8 mouse cellular contexts compared by ENCODE assay signal in the genomic region with DNA sequence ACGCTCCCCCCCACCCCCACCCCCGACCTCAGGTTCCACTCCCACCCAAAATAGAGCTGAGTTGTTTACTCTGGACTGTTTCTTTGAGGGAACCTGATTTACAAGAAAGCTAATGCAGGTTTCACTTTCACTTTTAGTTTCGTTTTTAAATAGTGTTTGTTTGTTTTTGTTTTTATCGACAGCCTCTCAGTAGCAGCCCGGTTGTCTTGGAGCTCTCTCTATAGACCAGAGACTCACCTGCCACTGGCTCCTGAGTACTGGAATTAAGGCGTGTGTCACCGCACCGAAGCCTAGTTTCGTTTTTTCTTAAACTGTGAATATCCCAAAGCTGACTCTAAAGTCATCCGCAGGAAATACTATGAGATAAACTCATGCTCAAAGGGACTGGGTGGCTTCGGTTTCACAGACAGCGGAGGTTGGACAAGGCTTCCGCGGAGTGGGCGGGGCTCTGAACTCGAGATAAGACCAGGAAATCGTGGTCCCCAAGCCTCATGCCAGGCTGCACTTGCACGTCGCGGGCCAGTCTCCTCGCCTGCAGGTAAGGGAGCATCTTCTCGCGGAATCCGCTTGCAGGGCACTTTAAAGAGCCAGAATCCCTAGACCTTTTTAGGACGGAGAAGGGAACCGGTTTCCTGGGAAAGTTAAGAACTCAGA. TPM values are rescaled to one million over a fixed set of nuclear protein-coding genes. Genes with fewer than 3 reads are reported as not detected.
A peak's percentile ranks its signal among the peaks of the same experiment; 100 is the strongest.
DNase-seq lines count a peak whose midpoint lies in the region; ATAC-seq and TF ChIP-seq lines count a peak whose summit lies in the region.

Gene Plgrkt (minus strand): TSS at position 422 of the 654 bp plus-strand sequence.
Gene Cd274 (plus strand): TSS at position 487 of the 654 bp plus-strand sequence.

- DNase-seq in CD4-positive, CD25-positive, alpha-beta regulatory T cell, adult 2 months (ENCODE audit: low read depth, low spot score), result peak; percentile 96
- peak; percentile 89 for DNase-seq in kidney, postnatal 0 days (ENCODE audit: low spot score)
- peak; percentile 74 for DNase-seq in lung, adult 2 months
- DNase-seq in testis, postnatal 10 days (ENCODE audit: low spot score), result peak; percentile 80

- peak within 1 kb of the TSS; percentile 75 for H3K4me3 ChIP-seq in bone marrow macrophage, adult 2 months (ENCODE audit: insufficient read depth, low read length)
- H3K4me3 ChIP-seq in embryonic fibroblast, embryonic 13.5 days (ENCODE audit: insufficient read depth, low read length), result peak within 1 kb of the TSS; percentile 97
- H3K4me3 ChIP-seq in heart, embryonic 13.5 days, result peak within 1 kb of the TSS; percentile 67
- peak within 1 kb of the TSS; percentile 69 for H3K4me3 ChIP-seq in kidney, postnatal 0 days (replicated peaks; ENCODE audit: low read depth, low read length)
- H3K4me3 ChIP-seq in lung, adult 2 months (replicated peaks; ENCODE audit: extremely low read depth, low read depth, low read length), result peak within 1 kb of the TSS; percentile 81
- H3K4me3 ChIP-seq in neural tube, embryonic 14.5 days (ENCODE audit: low read depth, low read length), result peak within 1 kb of the TSS; percentile 37

- WGBS in heart, embryonic 13.5 days, result 1% methylated on average over 26 of the region's 26 CpGs
- under 1% methylated on average over 26 of the region's 26 CpGs for WGBS in kidney, postnatal 0 days
- under 1% methylated on average over 26 of the region's 26 CpGs for WGBS in lung, adult 2 months
- 6% methylated on average over 26 of the region's 26 CpGs for WGBS in neural tube, embryonic 14.5 days

- peak within 1 kb of the TSS; percentile 86 for H3K27ac ChIP-seq in bone marrow macrophage, adult 2 months (ENCODE audit: insufficient read depth, low read depth, low read length)
- no peak within 1 kb of the TSS for H3K27ac ChIP-seq in embryonic fibroblast, embryonic 13.5 days (ENCODE audit: insufficient read depth, low read length)
- no peak within 1 kb of the TSS for H3K27ac ChIP-seq in heart, embryonic 13.5 days (replicated peaks)
- peak within 1 kb of the TSS; percentile 56; the same call in 1 of the 2 replicates for H3K27ac ChIP-seq in kidney, postnatal 0 days
- H3K27ac ChIP-seq in neural tube, embryonic 14.5 days (ENCODE audit: low read depth, low read length), result no peak within 1 kb of the TSS

- H3K4me2 ChIP-seq in heart, embryonic 13.5 days, result peak within 1 kb of the TSS; percentile 87
- peak within 1 kb of the TSS; percentile 81 for H3K4me2 ChIP-seq in kidney, postnatal 0 days (ENCODE audit: low read length)
- peak within 1 kb of the TSS; percentile 64 for H3K4me2 ChIP-seq in neural tube, embryonic 14.5 days (ENCODE audit: low read depth, low read length)

- H3K27me3 ChIP-seq in heart, embryonic 13.5 days (replicated peaks), result no peaks in the 10 kb centered on the region
- H3K27me3 ChIP-seq in kidney, postnatal 0 days (ENCODE audit: insufficient read depth, low read length), result no peaks in the 10 kb centered on the region
- no peaks in the 10 kb centered on the region for H3K27me3 ChIP-seq in neural tube, embryonic 14.5 days (ENCODE audit: control insufficient read depth, insufficient read depth, low read length)

- H3K9me3 ChIP-seq in heart, embryonic 13.5 days, result no peaks in the 10 kb centered on the region
- H3K9me3 ChIP-seq in kidney, postnatal 0 days (replicated peaks; ENCODE audit: low read length), result no peaks in the 10 kb centered on the region
- H3K9me3 ChIP-seq in neural tube, embryonic 14.5 days (ENCODE audit: control insufficient read depth, low read length), result no peaks in the 10 kb centered on the region

- TF ChIP-seq CTCF in bone marrow macrophage, adult 2 months (IDR thresholded peaks at IDR 0.05; ENCODE audit: low read depth, low read length), result no peak
- no peak for TF ChIP-seq CTCF in embryonic fibroblast, embryonic 13.5 days (IDR thresholded peaks at IDR 0.05; ENCODE audit: borderline replicate concordance, insufficient read depth, low read length)
- TF ChIP-seq CTCF in kidney, postnatal 0 days (IDR thresholded peaks at IDR 0.05; ENCODE audit: low read depth), result no peak
- no peak for TF ChIP-seq CTCF in lung, adult 2 months (IDR thresholded peaks at IDR 0.05; ENCODE audit: insufficient read depth, low read length)

- H3K36me3 ChIP-seq in heart, embryonic 13.5 days, result no peaks in the 10 kb centered on the region
- no peaks in the 10 kb centered on the region for H3K36me3 ChIP-seq in kidney, postnatal 0 days (ENCODE audit: insufficient read depth, low read length)
- no peaks in the 10 kb centered on the region for H3K36me3 ChIP-seq in neural tube, embryonic 14.5 days (ENCODE audit: control insufficient read depth, insufficient read depth, low read length)

- peaks cover 15% of the 10 kb centered on the region for H3K4me1 ChIP-seq in bone marrow macrophage, adult 2 months (ENCODE audit: control insufficient read depth, insufficient read depth, low read length)
- no peaks in the 10 kb centered on the region; the same call in 1 of the 2 replicates for H3K4me1 ChIP-seq in embryonic fibroblast, embryonic 13.5 days (ENCODE audit: control insufficient read depth, insufficient read depth, low read length)
- H3K4me1 ChIP-seq in heart, embryonic 13.5 days, result peaks cover 13% of the 10 kb centered on the region
- H3K4me1 ChIP-seq in kidney, postnatal 0 days (replicated peaks; ENCODE audit: insufficient read depth, low read length), result peaks cover 3% of the 10 kb centered on the region; the same call in 1 of the 2 replicates
- peaks cover 6% of the 10 kb centered on the region for H3K4me1 ChIP-seq in lung, adult 2 months (ENCODE audit: control insufficient read depth, insufficient read depth, low read length)
- H3K4me1 ChIP-seq in neural tube, embryonic 14.5 days (ENCODE audit: control insufficient read depth, insufficient read depth, low read length), result peaks cover 5% of the 10 kb centered on the region; the same call in 1 of the 2 replicates

- peak within 1 kb of the TSS; percentile 79 for H3K9ac ChIP-seq in heart, embryonic 13.5 days
- H3K9ac ChIP-seq in kidney, postnatal 0 days (ENCODE audit: low read depth, low read length), result peak within 1 kb of the TSS; percentile 57
- H3K9ac ChIP-seq in neural tube, embryonic 14.5 days (replicated peaks; ENCODE audit: low read depth, low read length), result peak within 1 kb of the TSS; percentile 51; the same call in 1 of the 2 replicates

- peak; percentile 63; the same call in 1 of the 2 replicates for ATAC-seq in heart, embryonic 13.5 days (ENCODE audit: extremely low read depth, insufficient number of reproducible peaks, low FRiP score, low TSS enrichment)
- ATAC-seq in kidney, postnatal 0 days (replicated peaks; ENCODE audit: low FRiP score, low read depth), result peak; percentile 40; the same call in 1 of the 2 replicates
- peak; percentile 61; the same call in 1 of the 2 replicates for ATAC-seq in neural tube, embryonic 14.5 days (ENCODE audit: low read depth)

- TF ChIP-seq POLR2A in bone marrow macrophage, adult 2 months (IDR thresholded peaks at IDR 0.05; ENCODE audit: borderline replicate concordance, low read depth, low read length), result no peak
- TF ChIP-seq POLR2A in embryonic fibroblast, embryonic 13.5 days (IDR thresholded peaks at IDR 0.05; ENCODE audit: low read depth, low read length), result peak; percentile 63
- TF ChIP-seq POLR2A in lung, adult 2 months (IDR thresholded peaks at IDR 0.05; ENCODE audit: borderline replicate concordance, extremely low read depth, low read depth, low read length), result peak; percentile 68; the same call in 1 of the 2 replicates

RNA-seq across cellular contexts. Expression of gene Plgrkt, which starts in this region (rescaled TPM):
- 181 and 239 TPM in 2 replicates for polyA plus RNA-seq in bone marrow macrophage, adult 2 months (2012; ENCODE audit: insufficient read depth, insufficient read length, missing spikeins)
- polyA plus RNA-seq in embryonic fibroblast, embryonic 13.5 days (2011; ENCODE audit: insufficient read length, low read depth, missing spikeins), result 57.9 and 65.1 TPM in 2 replicates
- polyA plus RNA-seq in heart, embryonic 13.5 days (2015; fragmentation: Nextera tagmentation; extraction: Ambion mirVana), result 41.2 and 46.5 TPM in 2 replicates
- 76.3 and 84.4 TPM in 2 replicates for polyA plus RNA-seq in kidney, postnatal 0 days (2015; fragmentation: Nextera tagmentation; extraction: Ambion mirVana)
- 56.1 and 57.2 TPM in 2 replicates for polyA plus RNA-seq in lung, adult 2 months (2012; rRNA removed)
- polyA plus RNA-seq in neural tube, embryonic 14.5 days (2014; fragmentation: Nextera tagmentation; extraction: Ambion mirVana), result 82.4 and 90.5 TPM in 2 replicates

RNA-seq across cellular contexts. Expression of gene Cd274, which starts in this region (rescaled TPM):
- 42.7 and 44.7 TPM in 2 replicates for polyA plus RNA-seq in bone marrow macrophage, adult 2 months (2012; ENCODE audit: insufficient read depth, insufficient read length, missing spikeins)
- polyA plus RNA-seq in embryonic fibroblast, embryonic 13.5 days (2011; ENCODE audit: insufficient read length, low read depth, missing spikeins), result 1.1 and 1.2 TPM in 2 replicates
- 0.18 and 0.28 TPM in 2 replicates for polyA plus RNA-seq in heart, embryonic 13.5 days (2015; fragmentation: Nextera tagmentation; extraction: Ambion mirVana)
- polyA plus RNA-seq in kidney, postnatal 0 days (2015; fragmentation: Nextera tagmentation; extraction: Ambion mirVana), result 0.18 and 0.33 TPM in 2 replicates
- 5.4 and 9.0 TPM in 2 replicates for polyA plus RNA-seq in lung, adult 2 months (2012; rRNA removed)
- 0.59 and 0.95 TPM in 2 replicates for polyA plus RNA-seq in neural tube, embryonic 14.5 days (2014; fragmentation: Nextera tagmentation; extraction: Ambion mirVana)

Comparison
In these comparisons a context has a peak if more than half of its experiments do, and no peak if none do; other contexts are left out.
1. H3K27ac ChIP-seq: peak in bone marrow macrophage, adult 2 months (single experiment) and kidney, postnatal 0 days (single experiment); none in embryonic fibroblast, embryonic 13.5 days (single experiment), heart, embryonic 13.5 days (single experiment) and neural tube, embryonic 14.5 days (single experiment).
2. H3K4me3 ChIP-seq: peak in every context shown above with its lines; median percentile 97 in embryonic fibroblast, embryonic 13.5 days; 81 in lung, adult 2 months; 75 in bone marrow macrophage, adult 2 months; 69 in kidney, postnatal 0 days; 67 in heart, embryonic 13.5 days; 37 in neural tube, embryonic 14.5 days.
3. Peak in every context shown above with its lines, with median percentiles within 50 percentile points of each other: DNase-seq, ATAC-seq, H3K4me2 ChIP-seq and H3K9ac ChIP-seq.